Comparison of ENCODE assay signal across 40 mouse cellular contexts in genomic region chr3:107131846-107132245, GRCm38 (mm10). TPM values are rescaled to one million over a fixed set of nuclear protein-coding genes. Genes with fewer than 3 reads are reported as not detected.
"Had no signal": no experiment of that assay in that cellular context is flagged by ENCODE, and none has a peak within 500 bp of the region (broad histone marks: within the 10 kb centered on the region; RNA-seq: fewer than 3 reads in every experiment).

No protein-coding gene starts in this region.

- H3K4me2 ChIP-seq: heart, embryonic 12.5 days; hindbrain, embryonic 15.5 days; kidney, embryonic 15.5 days; limb, embryonic 12.5 days had no signal

- ATAC-seq: forebrain, postnatal 0 days; hindbrain, postnatal 0 days; intestine, embryonic 16.5 days had no signal

- H3K9ac ChIP-seq: forebrain, postnatal 0 days; heart, embryonic 12.5 days; hindbrain, embryonic 15.5 days; kidney, embryonic 15.5 days; limb, embryonic 12.5 days had no signal

- DNase-seq: forebrain, postnatal 0 days; gastrocnemius, postnatal 14 days; gastrocnemius, postnatal 36 days; heart, adult 18-20 months; heart, postnatal 10 days; kidney, adult 11 months; kidney, adult 2 months; kidney, adult 9 months; kidney, postnatal 14 days; kidney, postnatal 36 days; layer of hippocampus, adult 9-11 months; layer of hippocampus, postnatal 36 days; liver had no signal

- H3K27ac ChIP-seq: heart, embryonic 10.5 days; hindbrain, embryonic 15.5 days; hindbrain, postnatal 0 days; kidney, embryonic 15.5 days; kidney, postnatal 0 days; limb, embryonic 10.5 days; limb, embryonic 12.5 days had no signal

- H3K4me3 ChIP-seq: heart, embryonic 10.5 days; heart, embryonic 12.5 days; hindbrain, embryonic 15.5 days; kidney, embryonic 15.5 days; limb, embryonic 10.5 days; limb, embryonic 12.5 days had no signal

- H3K9me3 ChIP-seq: heart, embryonic 10.5 days; heart, embryonic 12.5 days; hindbrain, embryonic 15.5 days; kidney, embryonic 15.5 days; limb, embryonic 10.5 days; limb, embryonic 12.5 days had no signal

- H3K27me3 ChIP-seq: heart, embryonic 12.5 days; hindbrain, embryonic 15.5 days; kidney, embryonic 15.5 days; limb, embryonic 12.5 days had no signal

- H3K36me3 ChIP-seq: heart, embryonic 10.5 days; heart, embryonic 12.5 days; hindbrain, embryonic 15.5 days; kidney, embryonic 15.5 days; limb, embryonic 10.5 days; limb, embryonic 12.5 days had no signal

- H3K4me1 ChIP-seq: kidney, embryonic 15.5 days; limb, embryonic 10.5 days; limb, embryonic 12.5 days had no signal

RNA-seq across cellular contexts. Expression of gene Kcna2, which starts 30.9 kb away (rescaled TPM):
- total RNA-seq: hematopoietic stem cell, adult 5-6 weeks had no signal
- polyA plus RNA-seq: heart, embryonic 10.5 days had no signal

RNA-seq across cellular contexts. Expression of gene Kcna10, which starts 51.0 kb away (rescaled TPM):
- total RNA-seq: forebrain, postnatal 0 days; gastrocnemius, adult 18-20 months; gastrocnemius, adult 8-10 months; gastrocnemius, postnatal 36 days; heart, adult 18-20 months; heart, adult 8-10 months; heart, postnatal 10 days; heart, postnatal 25 days; hematopoietic stem cell, adult 5-6 weeks; hindbrain, postnatal 0 days; layer of hippocampus, adult 18-20 months; layer of hippocampus, adult 8-10 months; layer of hippocampus, postnatal 14 days; layer of hippocampus, postnatal 36 days; left cerebral cortex, adult 18-20 months; left cerebral cortex, postnatal 10 days; left cerebral cortex, postnatal 25 days had no signal
- polyA plus RNA-seq: forebrain, postnatal 0 days; gonadal fat pad, adult 2 months; heart, embryonic 10.5 days; heart, embryonic 12.5 days; heart, embryonic 14.5 days; heart, embryonic 16.5 days; hindbrain, embryonic 11.5 days; hindbrain, embryonic 15.5 days; hindbrain, postnatal 0 days; intestine, embryonic 14.5 days; intestine, embryonic 16.5 days; kidney, adult 2 months; kidney, embryonic 15.5 days; kidney, postnatal 0 days; large intestine, adult 2 months; limb, embryonic 10.5 days; limb, embryonic 12.5 days; limb, embryonic 14.5 days had no signal
